Mouse (Mus musculus): ENCODE measurements around the gene Rock2.

Gene Rock2

GRCm38 (mm10) chr12:16869870-16870404 is 24.8 kb upstream of the Rock2 start:
- in situ Hi-C loops (cut with MboI; ENCODE audit: unreplicated experiment in 2 of 2) = loop anchor here in 1 of 2 experiments (5.0 kb wide), 1 partner anchor 58 kb away; the partner anchor contains the start of gene E2f6

GRCm38 (mm10) chr12:16870405-16871068 is 24.2 kb upstream of the Rock2 start:
- in situ Hi-C loops (cut with MboI; ENCODE audit: unreplicated experiment in 2 of 2) = no loop called here

GRCm38 (mm10) chr12:16872006-16872405 is 22.7 kb upstream of the Rock2 start:
- in situ Hi-C loops (cut with MboI; ENCODE audit: unreplicated experiment in 2 of 2) = no loop called here

- in situ Hi-C loops (cut with MboI; ENCODE audit: unreplicated experiment in 2 of 2) = no loop called here
Measured at GRCm38 (mm10) chr12:16872926-16873464, 21.7 kb upstream of the Rock2 start.

GRCm38 (mm10) chr12:16873549-16873948 is 21.1 kb upstream of the Rock2 start:
- in situ Hi-C loops (cut with MboI; ENCODE audit: unreplicated experiment in 2 of 2) = no loop called here

DNA sequence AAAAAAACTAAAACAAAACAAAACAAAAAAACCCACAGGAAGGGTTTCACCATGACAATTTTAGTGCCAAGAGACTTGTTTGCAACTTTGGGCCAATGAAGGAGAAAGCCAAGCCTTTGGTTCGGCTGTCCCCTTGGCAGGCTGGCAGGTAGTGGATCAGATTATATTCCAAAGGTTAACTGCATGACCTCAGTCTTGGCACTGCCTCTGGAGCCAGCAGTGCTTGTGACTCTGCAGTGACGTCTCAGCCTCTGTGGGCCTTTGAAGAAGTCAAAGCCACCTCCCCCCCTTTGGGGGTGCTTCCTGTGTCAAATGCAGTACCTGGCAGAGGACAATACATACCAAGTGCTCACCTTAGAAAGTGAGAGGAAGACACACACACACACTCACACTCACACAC is 20.6 kb upstream of the Rock2 start:
- in situ Hi-C loops (cut with MboI; ENCODE audit: unreplicated experiment in 2 of 2) = no loop called here

DNA sequence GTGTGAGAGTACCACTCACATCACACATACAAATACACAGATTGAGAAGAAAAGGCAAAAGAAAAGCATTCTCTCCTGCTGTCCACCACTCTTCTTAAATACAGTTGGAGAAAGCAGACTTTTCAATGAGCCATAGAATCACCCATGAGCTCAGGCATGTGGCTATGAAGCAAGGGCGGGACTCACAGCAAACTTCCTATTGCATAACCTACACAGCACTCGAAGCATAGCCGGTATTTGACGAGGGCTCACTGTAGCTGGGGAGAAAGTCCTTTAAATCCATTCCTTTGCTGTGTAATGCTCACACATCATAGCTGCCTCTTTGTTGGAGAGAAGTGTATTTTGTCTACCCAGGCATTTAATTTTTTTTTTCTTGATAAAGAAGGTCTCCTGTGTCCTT is 19.4 kb upstream of the Rock2 start:
- in situ Hi-C loops (cut with MboI; ENCODE audit: unreplicated experiment in 2 of 2) = no loop called here

DNA sequence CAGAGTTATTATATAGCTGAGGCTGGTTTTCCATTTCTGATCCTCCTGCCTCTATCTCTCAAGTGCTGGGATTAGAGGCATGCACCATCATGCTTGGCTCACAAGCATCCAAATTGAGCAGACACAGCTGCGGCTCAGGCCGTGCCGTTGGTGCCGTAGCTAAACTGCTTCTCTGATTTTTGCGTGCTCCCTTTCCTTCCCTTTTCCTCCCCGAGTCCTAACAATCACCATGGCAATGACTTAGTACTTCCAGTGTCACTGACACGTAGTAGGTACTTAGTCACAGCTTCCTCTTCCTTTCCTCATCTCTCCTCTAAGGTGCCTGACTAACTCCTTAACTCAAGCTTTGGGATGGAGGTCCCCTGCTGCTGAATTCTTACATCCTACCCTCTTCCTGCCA is 19.0 kb upstream of the Rock2 start:
- in situ Hi-C loops (cut with MboI; ENCODE audit: unreplicated experiment in 2 of 2) = no loop called here

DNA sequence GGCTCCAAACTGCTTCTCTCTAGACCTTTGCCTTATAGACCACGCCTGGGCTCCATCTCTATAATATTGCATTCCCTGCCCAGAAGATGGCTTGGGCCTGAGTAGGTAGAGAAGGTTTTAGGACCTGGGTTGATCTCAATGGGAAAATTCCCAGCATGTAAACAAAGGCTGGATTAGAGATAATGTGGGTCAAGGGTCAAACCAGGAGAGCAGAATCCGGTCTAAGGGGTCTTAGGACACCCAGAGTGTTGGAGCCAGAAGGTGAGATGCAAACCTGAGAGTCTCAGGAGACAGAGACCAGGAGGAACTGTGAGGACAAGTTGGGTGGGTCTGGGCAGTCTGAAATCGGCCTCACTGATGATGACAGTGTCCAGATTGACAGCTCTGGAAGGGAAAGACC is 18.0 kb upstream of the Rock2 start:
- in situ Hi-C loops (cut with MboI; ENCODE audit: unreplicated experiment in 2 of 2) = no loop called here

GRCm38 (mm10) chr12:16877141-16877540 is 17.6 kb upstream of the Rock2 start:
- in situ Hi-C loops (cut with MboI; ENCODE audit: unreplicated experiment in 2 of 2) = no loop called here

GRCm38 (mm10) chr12:16877679-16878078 is 17.0 kb upstream of the Rock2 start:
- in situ Hi-C loops (cut with MboI; ENCODE audit: unreplicated experiment in 2 of 2) = no loop called here

- in situ Hi-C loops (cut with MboI; ENCODE audit: unreplicated experiment in 2 of 2) = no loop called here
Measured at GRCm38 (mm10) chr12:16879369-16879768, 15.3 kb upstream of the Rock2 start.

GRCm38 (mm10) chr12:16880077-16880476 is 14.6 kb upstream of the Rock2 start:
- in situ Hi-C loops (cut with MboI; ENCODE audit: unreplicated experiment in 2 of 2) = no loop called here

- in situ Hi-C loops (cut with MboI; ENCODE audit: unreplicated experiment in 2 of 2) = no loop called here
Measured at GRCm38 (mm10) chr12:16882442-16882841, 12.3 kb upstream of the Rock2 start.

GRCm38 (mm10) chr12:16883111-16883510 is 11.6 kb upstream of the Rock2 start:
- in situ Hi-C loops (cut with MboI; ENCODE audit: unreplicated experiment in 2 of 2) = no loop called here

DNA sequence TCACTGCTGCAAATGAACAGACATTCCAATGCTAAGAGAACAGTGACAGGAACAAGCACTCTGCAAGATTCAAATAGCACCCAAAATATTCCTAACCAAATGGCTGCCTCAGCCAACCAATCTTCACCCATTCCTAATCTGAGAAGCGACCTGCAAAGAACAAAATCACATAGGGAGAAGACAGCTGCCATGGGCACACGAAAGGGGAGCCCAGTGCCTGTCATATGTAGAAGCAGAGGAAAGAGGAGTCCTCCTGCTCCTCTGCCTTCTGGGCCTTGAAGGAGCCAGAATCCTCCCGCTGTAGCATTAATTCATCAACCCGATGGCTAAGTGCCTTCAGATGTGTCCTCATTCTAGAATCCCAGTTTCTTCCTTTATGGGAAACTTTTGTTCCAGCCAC is 10.2 kb upstream of the Rock2 start:
- in situ Hi-C loops (cut with MboI; ENCODE audit: unreplicated experiment in 2 of 2) = no loop called here

DNA sequence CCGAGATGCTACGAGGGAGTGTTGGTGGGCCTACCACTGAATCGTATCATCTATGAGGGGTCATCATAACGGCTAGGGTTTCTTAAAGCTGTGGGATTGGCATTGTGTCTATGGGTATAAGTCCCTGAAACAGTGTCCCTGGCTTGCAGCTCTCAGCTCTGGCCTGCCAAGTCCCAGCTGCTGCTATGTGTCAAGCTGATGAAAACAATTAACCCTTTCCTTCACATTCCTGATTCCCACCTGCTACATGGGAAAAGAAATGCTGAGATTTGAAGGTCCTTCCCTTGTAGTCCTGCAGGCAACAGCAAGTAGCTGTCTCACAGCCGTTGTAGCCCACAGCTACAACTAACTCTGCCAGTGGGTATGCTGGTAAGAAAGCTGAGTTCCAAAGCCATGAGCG is 8.3 kb upstream of the Rock2 start:
- in situ Hi-C loops (cut with MboI; ENCODE audit: unreplicated experiment in 2 of 2) = no loop called here

DNA sequence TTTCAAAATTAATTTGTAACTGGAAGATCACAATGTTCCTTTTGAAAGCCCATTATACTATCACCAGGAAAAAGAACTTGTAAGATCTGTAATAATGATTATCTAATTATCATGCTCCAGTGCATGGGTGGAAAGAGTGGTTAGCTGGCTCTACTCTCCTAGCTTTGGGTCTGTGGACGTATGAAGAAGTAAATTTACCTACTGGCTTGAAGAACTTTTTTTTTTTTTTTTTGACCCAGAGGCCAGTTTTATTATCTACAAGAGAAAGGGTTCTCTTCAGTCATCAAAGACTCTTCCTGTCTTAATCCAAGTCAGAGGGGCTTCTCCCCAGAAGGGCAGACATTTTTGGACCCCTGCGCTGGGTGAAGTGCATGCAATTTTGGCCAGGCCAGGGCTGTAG is 1.7 kb upstream of the Rock2 start:
- in situ Hi-C loops (cut with MboI; ENCODE audit: unreplicated experiment in 2 of 2) = no loop called here

DNA sequence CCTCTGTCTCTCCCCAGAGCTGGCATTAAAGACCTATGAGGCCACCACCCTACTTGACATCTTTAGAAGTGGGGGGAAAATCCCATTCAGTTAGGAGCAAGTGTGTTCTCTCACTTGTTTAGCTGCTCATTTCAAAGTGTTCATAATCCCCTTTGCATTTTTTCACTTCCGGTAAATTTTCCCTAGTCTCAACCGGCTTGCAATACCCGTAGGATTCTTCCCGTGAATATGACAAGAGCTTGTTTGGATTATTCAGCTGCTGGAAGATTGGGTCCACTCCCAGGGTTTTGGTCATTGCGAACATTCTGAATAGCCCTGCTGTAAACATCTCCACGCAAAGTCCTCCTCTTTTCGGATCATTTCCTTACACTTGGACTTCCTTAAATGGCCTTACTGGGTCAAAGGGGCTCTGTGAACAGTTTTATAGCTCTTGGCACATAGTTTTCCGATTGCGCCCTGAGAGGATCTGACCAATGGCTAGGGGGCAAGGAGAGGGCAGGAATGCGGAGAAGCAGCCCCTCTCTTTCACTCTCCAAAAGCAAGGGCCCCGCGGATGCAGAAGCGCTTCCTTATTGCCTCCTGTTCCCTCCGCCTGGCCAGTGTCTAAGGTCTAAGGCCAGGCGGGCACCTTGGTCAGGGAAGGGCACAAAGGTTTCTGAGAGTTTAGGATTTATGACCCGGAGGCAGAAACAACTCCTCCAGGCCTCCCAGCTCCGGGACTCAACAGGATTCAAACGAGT is 869 bp upstream of the Rock2 start:
- in situ Hi-C loops (cut with MboI; ENCODE audit: unreplicated experiment in 2 of 2) = no loop called here

GRCm38 (mm10) chr12:16895221-16895928 is 680 bp downstream of the Rock2 start:
- in situ Hi-C loops (cut with MboI; ENCODE audit: unreplicated experiment in 2 of 2) = no loop called here
